Mouse (Mus musculus) kidney, adult 11 months (tissue): ENCODE results near the gene Tmem150c.

ENCODE experiments used
- DNase-seq: peaks from one replicate; pipeline ENCODE4 v3.0.0; 2022

Gene Tmem150c

GRCm38 (mm10) chr5:100047143-100047640, 112.4 kb downstream of the Tmem150c start:
- DNase-seq, result no peak

- no peak for DNase-seq
Measured at GRCm38 (mm10) chr5:100046096-100046495, 113.5 kb downstream of the Tmem150c start.

- peak; percentile 34 for DNase-seq
Measured at GRCm38 (mm10) chr5:100044621-100045020, 115.0 kb downstream of the Tmem150c start.

GRCm38 (mm10) chr5:100044030-100044429, 115.6 kb downstream of the Tmem150c start:
- DNase-seq, result no peak

- DNase-seq, result peak; percentile 71
Measured at GRCm38 (mm10) chr5:100043361-100043760, 116.2 kb downstream of the Tmem150c start.

GRCm38 (mm10) chr5:100042467-100042866, 117.1 kb downstream of the Tmem150c start:
- no peak for DNase-seq

GRCm38 (mm10) chr5:100041272-100041671, 118.3 kb downstream of the Tmem150c start:
- no peak for DNase-seq

GRCm38 (mm10) chr5:100040281-100040784, 119.3 kb downstream of the Tmem150c start:
- DNase-seq, result peak; percentile 41

- DNase-seq, result peak; percentile 93
Measured at GRCm38 (mm10) chr5:100039602-100040142, 119.9 kb downstream of the Tmem150c start, which contains the start of the genes Hnrnpdl and Enoph1. Hnrnpdl (minus strand) TSS chr5:100039664. Enoph1 (plus strand) TSS chr5:100039985.

- peak; percentile 94 for DNase-seq
Measured at GRCm38 (mm10) chr5:100038714-100039601, 120.7 kb downstream of the Tmem150c start.

GRCm38 (mm10) chr5:100037965-100038713, 121.5 kb downstream of the Tmem150c start:
- peak; percentile 75 for DNase-seq

- no peak for DNase-seq
Measured at GRCm38 (mm10) chr5:100036681-100037080, 122.9 kb downstream of the Tmem150c start.

GRCm38 (mm10) chr5:100035950-100036349, 123.7 kb downstream of the Tmem150c start:
- no peak for DNase-seq

- no peak for DNase-seq
Measured at GRCm38 (mm10) chr5:100032646-100033045, 127.0 kb downstream of the Tmem150c start.

- no peak for DNase-seq
Measured at GRCm38 (mm10) chr5:100032107-100032506, 127.5 kb downstream of the Tmem150c start.

GRCm38 (mm10) chr5:100030069-100030468, 129.5 kb downstream of the Tmem150c start:
- DNase-seq, result no peak
